Mouse (Mus musculus): ENCODE measurements around the gene Olfr613. TPM values are rescaled to one million over a fixed set of nuclear protein-coding genes. Genes with fewer than 3 reads are reported as not detected.

The Olfr613 gene
- not detected for polyA plus RNA-seq (2017; shearing (Covaris generic))

DNA sequence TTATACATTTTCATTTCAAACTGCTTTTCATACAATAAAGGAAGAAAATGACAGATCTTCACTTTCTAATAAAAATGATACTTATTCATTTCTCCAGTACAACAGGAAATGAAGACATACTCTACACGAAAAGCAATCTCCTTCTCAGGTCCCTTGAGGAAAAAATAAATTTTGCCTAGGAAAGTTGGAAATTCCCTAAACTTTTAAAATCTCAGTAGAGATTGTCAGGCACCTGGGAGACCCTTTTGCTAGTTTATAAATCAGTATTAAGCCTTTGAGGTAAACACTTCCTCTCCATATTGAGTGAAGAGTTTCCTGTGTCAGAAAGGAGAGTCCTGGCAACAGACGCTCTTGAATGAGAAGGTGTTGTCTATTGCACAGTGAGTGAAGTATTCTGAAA lies at the start of gene Olfr613:
TSS of gene Olfr613 (plus strand) at position 301 of the 400 bp plus-strand sequence.

DNA sequence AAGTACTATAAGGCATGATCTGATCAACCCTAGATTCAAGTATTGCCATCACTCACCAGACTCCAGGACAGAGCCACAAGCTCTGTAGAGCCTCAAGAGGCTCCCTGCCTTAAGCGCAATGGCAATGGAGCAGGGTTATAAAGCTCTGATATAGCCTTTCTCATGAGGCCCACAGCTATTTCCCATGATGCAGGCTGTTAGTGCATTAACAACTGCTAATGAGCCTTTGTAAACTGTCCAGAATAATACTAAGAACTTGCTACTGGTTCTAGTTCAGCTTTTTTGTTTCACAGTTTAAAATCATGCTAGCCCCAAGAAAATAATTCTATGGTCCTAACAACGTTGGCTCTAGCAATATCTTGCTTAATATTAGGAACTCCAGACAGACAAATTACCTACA lies 35.9 kb upstream of the Olfr613 start, which contains the start of gene Olfr610:
TSS of gene Olfr610 (minus strand) at position 101 of the 400 bp plus-strand sequence.

DNA sequence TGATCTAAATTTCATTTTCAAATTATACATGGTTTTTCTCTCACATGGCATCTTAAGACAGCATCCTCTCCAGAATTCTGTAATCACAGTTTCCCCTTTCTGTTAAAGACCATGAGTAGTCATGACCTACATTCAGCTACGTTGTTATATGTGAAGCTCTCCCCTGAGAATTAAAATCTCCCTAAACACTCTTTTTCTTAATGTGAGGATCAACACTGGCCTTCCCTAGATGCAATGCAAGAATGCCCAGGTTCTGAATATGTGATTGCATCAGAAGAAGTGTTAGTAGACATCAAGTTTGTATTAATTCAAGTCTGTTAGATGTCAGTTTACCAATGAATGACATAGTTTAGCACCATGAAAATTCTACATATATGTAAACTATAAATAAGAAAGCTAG lies 27.1 kb upstream of the Olfr613 start, which contains the start of gene Olfr611:
TSS of gene Olfr611 (minus strand) at position 101 of the 400 bp plus-strand sequence.

DNA sequence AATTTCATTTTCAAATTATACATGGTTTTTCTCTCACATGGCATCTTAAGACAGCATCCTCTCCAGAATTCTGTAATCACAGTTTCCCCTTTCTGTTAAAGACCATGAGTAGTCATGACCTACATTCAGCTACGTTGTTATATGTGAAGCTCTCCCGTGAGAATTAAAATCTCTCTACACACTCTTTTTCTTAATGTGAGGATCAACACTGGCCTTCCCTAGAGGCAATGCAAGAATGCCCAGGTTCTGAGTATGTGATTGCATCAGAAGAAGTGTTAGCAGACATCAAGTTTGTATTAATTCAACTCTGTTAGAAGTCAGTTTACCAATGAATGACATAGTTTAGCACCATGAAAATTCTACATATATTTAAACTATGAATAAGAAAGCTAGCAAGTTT lies 5.3 kb upstream of the Olfr613 start, which contains the start of gene Olfr612:
TSS of gene Olfr612 (minus strand) at position 101 of the 400 bp plus-strand sequence.

DNA sequence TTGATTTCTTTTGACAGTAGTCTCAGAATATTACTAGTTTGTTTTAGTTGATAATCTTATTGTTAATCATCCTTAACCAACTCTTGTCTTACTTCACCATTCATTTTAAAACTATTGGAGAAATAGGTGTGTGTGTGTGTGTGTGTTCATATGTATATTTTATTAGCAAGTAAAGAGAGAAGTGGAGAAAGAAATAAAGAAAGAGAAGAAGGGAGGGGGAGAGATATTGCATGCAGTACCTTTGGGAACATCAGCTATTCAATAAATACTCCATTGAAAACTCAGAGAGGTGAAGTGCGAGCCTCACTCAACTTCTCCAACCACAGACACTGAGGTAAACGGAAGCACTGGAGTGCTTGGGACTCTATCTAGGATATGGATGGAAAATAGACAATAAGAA lies 7.9 kb downstream of the Olfr613 start, which contains the start of gene Olfr615:
TSS of gene Olfr615 (plus strand) at position 301 of the 400 bp plus-strand sequence.

GRCm38 (mm10) chr7:103569043-103569442 lies 21.2 kb downstream of the Olfr613 start, which contains the start of gene Olfr616:
Gene Olfr616 (minus strand): TSS chr7:103569143.

GRCm38 (mm10) chr7:103572761-103573160 lies 24.9 kb downstream of the Olfr613 start, which contains the start of gene Olfr617:
Gene Olfr617 (plus strand): TSS chr7:103573061.

GRCm38 (mm10) chr7:103589803-103590202 lies 41.9 kb downstream of the Olfr613 start, which contains the start of gene Olfr618:
Gene Olfr618 (plus strand): TSS chr7:103590103.

GRCm38 (mm10) chr7:103600275-103600674 lies 52.4 kb downstream of the Olfr613 start, which contains the start of gene Olfr619:
Gene Olfr619 (plus strand): TSS chr7:103600575.

Other genes with a start within 250 kb of the Olfr613 start
- gene Olfr596, start 242.4 kb upstream of the Olfr613 start, polyA plus RNA-seq (2017; shearing (Covaris generic)): not detected
- gene Olfr597, start 231.8 kb upstream of the Olfr613 start, polyA plus RNA-seq (2017; shearing (Covaris generic)): under 1 TPM in 1 of 2 experiments, not detected in 1; 0.55 TPM
- gene Olfr598, start 224.5 kb upstream of the Olfr613 start, polyA plus RNA-seq (2017; shearing (Covaris generic)): not detected
- not detected for gene Olfr599, start 212.2 kb upstream of the Olfr613 start, polyA plus RNA-seq (2017; shearing (Covaris generic))
- not detected for gene Olfr600, start 198.4 kb upstream of the Olfr613 start, polyA plus RNA-seq (2017; shearing (Covaris generic))
- not detected for gene Olfr601, start 185.4 kb upstream of the Olfr613 start, polyA plus RNA-seq (2017; shearing (Covaris generic))
- gene Olfr603, start 161.9 kb upstream of the Olfr613 start, polyA plus RNA-seq (2017; shearing (Covaris generic)): not detected
- gene Usp17lc, start 133.0 kb upstream of the Olfr613 start, polyA plus RNA-seq (2017; shearing (Covaris generic)): under 1 TPM in 1 of 2 experiments, not detected in 1; 0.25 TPM
- gene Olfr605, start 102.6 kb upstream of the Olfr613 start, polyA plus RNA-seq (2017; shearing (Covaris generic)): not detected
- gene Olfr606, start 99.0 kb upstream of the Olfr613 start, polyA plus RNA-seq (2017; shearing (Covaris generic)): under 1 TPM in 1 of 2 experiments, not detected in 1; 0.07 TPM
- under 1 TPM in 1 of 2 experiments, not detected in 1; 0.05 TPM for gene Olfr607, start 83.9 kb upstream of the Olfr613 start, polyA plus RNA-seq (2017; shearing (Covaris generic))
- not detected for gene Olfr608, start 78.2 kb upstream of the Olfr613 start, polyA plus RNA-seq (2017; shearing (Covaris generic))
- gene Olfr609, start 50.0 kb upstream of the Olfr613 start, polyA plus RNA-seq (2017; shearing (Covaris generic)): under 1 TPM in 1 of 2 experiments, not detected in 1; 0.17 TPM
- not detected for gene Olfr610, start 36.0 kb upstream of the Olfr613 start, polyA plus RNA-seq (2017; shearing (Covaris generic))
- gene Olfr611, start 27.2 kb upstream of the Olfr613 start, polyA plus RNA-seq (2017; shearing (Covaris generic)): not detected
- not detected for gene Olfr612, start 5.4 kb upstream of the Olfr613 start, polyA plus RNA-seq (2017; shearing (Covaris generic))
- gene Olfr615, start 8.0 kb downstream of the Olfr613 start, polyA plus RNA-seq (2017; shearing (Covaris generic)): under 1 TPM in 1 of 2 experiments, not detected in 1; 0.28 TPM
- under 1 TPM in 1 of 2 experiments, not detected in 1; 0.11 TPM for gene Olfr616, start 21.1 kb downstream of the Olfr613 start, polyA plus RNA-seq (2017; shearing (Covaris generic))
- gene Olfr617, start 25.0 kb downstream of the Olfr613 start, polyA plus RNA-seq (2017; shearing (Covaris generic)): not detected
- gene Olfr618, start 42.0 kb downstream of the Olfr613 start, polyA plus RNA-seq (2017; shearing (Covaris generic)): not detected
- not detected for gene Olfr619, start 52.5 kb downstream of the Olfr613 start, polyA plus RNA-seq (2017; shearing (Covaris generic))
- under 1 TPM; 0.06 to 0.15 TPM for gene Olfr620, start 64.5 kb downstream of the Olfr613 start, polyA plus RNA-seq (2017; shearing (Covaris generic))
- not detected for gene Olfr622, start 94.6 kb downstream of the Olfr613 start, polyA plus RNA-seq (2017; shearing (Covaris generic))
- gene Olfr623, start 115.6 kb downstream of the Olfr613 start, polyA plus RNA-seq (2017; shearing (Covaris generic)): under 1 TPM in 1 of 2 experiments, not detected in 1; 0.16 TPM
- gene Olfr624, start 123.1 kb downstream of the Olfr613 start, polyA plus RNA-seq (2017; shearing (Covaris generic)): under 1 TPM in 1 of 2 experiments, not detected in 1; 0.06 TPM
- gene Olfr625-ps1, start 134.6 kb downstream of the Olfr613 start, polyA plus RNA-seq (2017; shearing (Covaris generic)): not detected
- under 1 TPM in 1 of 2 experiments, not detected in 1; 0.41 TPM for gene Olfr243, start 166.6 kb downstream of the Olfr613 start, polyA plus RNA-seq (2017; shearing (Covaris generic))
- gene Olfr628, start 182.3 kb downstream of the Olfr613 start, polyA plus RNA-seq (2017; shearing (Covaris generic)): not detected
- not detected for gene Olfr629, start 196.9 kb downstream of the Olfr613 start, polyA plus RNA-seq (2017; shearing (Covaris generic))
- not detected for gene Olfr630, start 209.3 kb downstream of the Olfr613 start, polyA plus RNA-seq (2017; shearing (Covaris generic))
- gene Olfr69, start 223.5 kb downstream of the Olfr613 start, polyA plus RNA-seq (2017; shearing (Covaris generic)): not detected
- not detected for gene Olfr68, start 231.6 kb downstream of the Olfr613 start, polyA plus RNA-seq (2017; shearing (Covaris generic))
- not detected for gene Olfr67, start 243.7 kb downstream of the Olfr613 start, polyA plus RNA-seq (2017; shearing (Covaris generic))